Mouse (Mus musculus): ENCODE results near the gene Zfp984. TPM values are rescaled to one million over a fixed set of nuclear protein-coding genes. Genes with fewer than 3 reads are reported as not detected.
A peak's percentile ranks its signal among the peaks of the same experiment; 100 is the strongest.
"Not testable (repeated sequence)": the region's sequence is repeated elsewhere in the genome, so short reads cannot be mapped to it uniquely, and the experiment has no call there.

The Zfp984 gene
- polyA plus RNA-seq, 1 experiment from 2014 or later: 11.0 TPM

DNA sequence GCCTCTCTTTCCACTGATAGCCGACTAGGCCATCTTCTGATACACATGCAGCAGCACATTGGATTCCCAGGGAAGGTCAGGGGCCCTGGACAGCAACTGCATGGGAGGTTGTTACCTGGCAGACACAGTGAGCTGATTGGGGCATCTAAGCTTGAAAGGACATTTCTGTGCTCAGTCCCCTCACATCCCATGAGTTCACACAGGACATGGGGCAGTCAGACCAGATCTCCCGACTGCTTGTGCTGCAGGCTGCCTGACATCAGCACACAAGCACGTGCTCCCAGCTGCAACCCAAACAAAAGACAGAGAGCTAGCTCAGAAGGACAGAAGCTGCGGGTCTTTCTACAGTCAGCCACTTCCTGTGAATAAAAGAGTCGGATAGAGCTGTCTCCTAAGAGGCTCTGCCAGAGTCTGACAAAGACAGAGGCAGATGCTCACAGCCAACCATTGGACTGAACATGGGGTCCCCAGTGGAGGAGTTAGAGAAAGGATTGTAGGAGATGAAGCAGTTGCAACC lies 3.7 kb upstream of the Zfp984 start:
- no peaks in the 10 kb centered on the region for H3K36me3 ChIP-seq
- H3K27me3 ChIP-seq (replicated peaks): no peaks in the 10 kb centered on the region
- no peak overlapping the region for H3K4me2 ChIP-seq
- no peak overlapping the region for H3K27ac ChIP-seq (ENCODE audit: poor library complexity, severe bottlenecking)
- H3K4me1 ChIP-seq (replicated peaks): peaks cover 5% of the 10 kb centered on the region
- 41% methylated on average over 5 of the region's 5 CpGs for WGBS
- peaks cover 4% of the 10 kb centered on the region; the same call in 1 of the 2 replicates for H3K9me3 ChIP-seq (replicated peaks)
- no peak overlapping the region for H3K4me3 ChIP-seq
- H3K9ac ChIP-seq: no peak overlapping the region
- no peak for ATAC-seq (ENCODE audit: insufficient number of reproducible peaks, low FRiP score)

DNA sequence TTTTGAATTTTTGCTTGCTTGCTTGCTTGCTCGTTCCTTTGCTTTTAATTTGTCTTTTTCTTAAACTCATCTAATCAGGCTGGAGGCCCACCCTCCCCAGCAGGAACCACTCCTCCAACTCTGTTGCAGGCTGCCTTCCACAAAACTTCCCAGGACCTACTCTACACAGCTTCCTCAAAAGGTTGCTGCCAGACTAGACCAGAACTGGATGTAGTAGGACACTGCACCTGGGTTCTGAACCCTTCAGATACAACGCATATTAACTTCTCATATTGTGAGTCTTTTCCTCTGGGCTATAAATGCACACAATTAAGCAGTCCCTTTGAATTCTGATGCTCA lies 347 bp upstream of the Zfp984 start:
- H3K4me1 ChIP-seq (replicated peaks); H3K27ac ChIP-seq (ENCODE audit: poor library complexity, severe bottlenecking); H3K36me3 ChIP-seq; H3K9me3 ChIP-seq (replicated peaks); ATAC-seq (ENCODE audit: insufficient number of reproducible peaks, low FRiP score); H3K9ac ChIP-seq; H3K27me3 ChIP-seq (replicated peaks): not testable (repeated sequence)
- 42% methylated on average over 2 of the region's 2 CpGs for WGBS
- Histone ChIP-seq H3K4me2 (peak overlapping the region; percentile 72), H3K4me3 (peak overlapping the region; percentile 72)

DNA sequence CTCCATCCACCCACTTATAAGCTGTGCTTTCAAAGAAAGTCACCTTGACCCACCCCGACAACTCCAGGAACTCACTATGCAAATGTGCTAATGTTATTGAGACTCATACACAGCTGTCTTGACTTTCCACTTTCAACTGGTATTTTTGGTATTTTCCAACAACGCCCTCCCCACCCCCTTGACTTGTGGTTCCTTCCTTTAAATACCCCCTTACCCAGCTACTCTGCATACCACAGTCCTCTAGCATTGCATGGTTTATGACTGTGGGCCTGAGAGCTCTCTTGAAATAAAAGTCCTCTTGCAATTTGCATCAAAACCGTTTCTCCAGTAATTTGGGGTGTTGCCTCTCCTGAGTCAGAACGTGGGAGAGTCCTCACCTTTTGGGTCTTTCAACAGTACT lies 1.1 kb downstream of the Zfp984 start:
- peak overlapping the region; percentile 72 for H3K4me3 ChIP-seq
- not testable (repeated sequence) for H3K4me1 ChIP-seq (replicated peaks); H3K27me3 ChIP-seq (replicated peaks); H3K9ac ChIP-seq; ATAC-seq (ENCODE audit: insufficient number of reproducible peaks, low FRiP score); H3K9me3 ChIP-seq (replicated peaks); H3K27ac ChIP-seq (ENCODE audit: poor library complexity, severe bottlenecking)
- peaks cover 13% of the 10 kb centered on the region for H3K36me3 ChIP-seq
- H3K4me2 ChIP-seq: peak overlapping the region; percentile 72
- 64% methylated on average over 4 of the region's 4 CpGs for WGBS

DNA sequence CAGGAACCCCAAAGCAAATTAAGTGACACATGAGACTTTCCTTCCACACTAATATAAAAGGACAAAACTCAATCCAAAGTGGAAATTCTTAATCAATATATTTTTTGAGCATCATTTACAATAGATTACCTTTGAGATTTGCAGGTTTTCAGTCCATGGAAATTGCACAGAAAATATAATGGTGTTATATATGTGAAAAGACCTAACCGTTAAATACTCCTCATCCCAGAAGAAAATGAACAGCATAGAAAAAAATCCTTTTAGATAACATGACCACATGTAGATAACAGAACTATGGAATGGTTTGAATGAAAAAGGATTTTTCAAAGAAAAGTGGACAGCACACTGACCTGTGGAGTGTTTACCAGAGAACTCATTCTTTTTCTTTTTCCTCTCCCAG lies 14.3 kb downstream of the Zfp984 start:
- WGBS: 90% methylated on average over 1 of the region's 1 CpGs
- H3K4me2 ChIP-seq; H3K4me1 ChIP-seq (replicated peaks); ATAC-seq (ENCODE audit: insufficient number of reproducible peaks, low FRiP score); H3K9ac ChIP-seq; H3K27me3 ChIP-seq (replicated peaks); H3K9me3 ChIP-seq (replicated peaks); H3K27ac ChIP-seq (ENCODE audit: poor library complexity, severe bottlenecking); H3K4me3 ChIP-seq: not testable (repeated sequence)
- H3K36me3 ChIP-seq: peaks cover 29% of the 10 kb centered on the region

DNA sequence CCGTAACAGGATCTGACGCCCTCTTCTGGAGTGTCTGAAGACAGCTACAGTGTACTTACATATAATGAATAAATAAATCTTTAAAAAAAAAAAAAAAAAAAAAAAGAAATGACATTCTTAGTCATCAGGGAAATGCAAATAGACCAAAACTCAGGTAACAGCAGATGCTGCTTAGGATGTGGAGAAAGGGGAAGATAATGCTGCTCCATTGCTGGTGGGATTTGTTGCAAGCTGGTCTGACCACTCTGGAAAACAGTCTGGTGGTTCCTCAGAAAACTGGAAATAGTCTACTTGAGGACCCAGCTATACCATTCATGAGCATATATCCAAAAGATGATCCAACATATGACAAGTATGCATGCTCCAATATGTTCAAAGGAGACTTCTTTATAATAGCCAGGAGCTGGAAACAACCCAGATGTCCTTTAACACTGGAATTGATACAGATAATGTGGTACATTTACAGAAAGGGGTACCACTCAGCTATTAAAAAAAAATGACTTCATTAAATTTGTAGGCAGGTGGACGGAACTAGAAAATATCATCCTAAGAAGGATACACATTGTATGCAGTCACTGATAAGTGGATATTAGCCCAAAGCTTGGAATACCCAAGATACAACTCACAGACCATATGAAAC lies 15.4 kb downstream of the Zfp984 start:
- H3K4me1 ChIP-seq (replicated peaks); H3K4me3 ChIP-seq; H3K9me3 ChIP-seq (replicated peaks); ATAC-seq (ENCODE audit: insufficient number of reproducible peaks, low FRiP score); H3K9ac ChIP-seq; H3K27ac ChIP-seq (ENCODE audit: poor library complexity, severe bottlenecking); H3K4me2 ChIP-seq; H3K27me3 ChIP-seq (replicated peaks): not testable (repeated sequence)
- peaks cover 29% of the 10 kb centered on the region for H3K36me3 ChIP-seq
- 90% methylated on average over 2 of the region's 3 CpGs for WGBS

DNA sequence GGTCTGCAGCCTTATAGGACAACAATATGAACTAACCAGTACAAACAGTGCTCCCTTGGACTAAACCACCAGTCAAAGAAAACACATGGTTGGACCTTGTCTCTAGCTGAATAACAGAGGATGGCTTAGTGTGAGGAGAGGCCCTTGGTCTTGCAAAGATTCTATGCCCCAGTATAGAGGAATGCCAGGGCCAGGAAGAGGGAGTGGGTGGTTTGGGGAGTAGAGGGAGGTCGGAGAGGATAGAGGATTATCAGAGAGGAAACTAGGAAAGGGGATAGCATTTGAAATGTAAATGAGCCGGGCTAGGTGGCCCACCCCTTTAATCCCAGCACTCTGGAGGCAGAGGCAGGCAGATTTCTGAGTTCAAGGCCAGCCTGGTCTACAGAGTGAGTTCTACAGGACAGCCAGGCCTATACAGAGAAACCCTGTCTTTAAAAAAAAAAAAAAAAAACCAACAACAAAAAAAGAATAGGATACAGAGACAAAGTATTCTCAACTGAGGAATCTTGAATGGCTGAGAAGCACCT lies 16.1 kb downstream of the Zfp984 start:
- not testable (repeated sequence) for H3K9ac ChIP-seq; H3K9me3 ChIP-seq (replicated peaks); H3K4me3 ChIP-seq; H3K27me3 ChIP-seq (replicated peaks); H3K4me1 ChIP-seq (replicated peaks); H3K27ac ChIP-seq (ENCODE audit: poor library complexity, severe bottlenecking); ATAC-seq (ENCODE audit: insufficient number of reproducible peaks, low FRiP score); H3K4me2 ChIP-seq
- WGBS: 56% methylated on average over 2 of the region's 2 CpGs
- peaks cover 29% of the 10 kb centered on the region for H3K36me3 ChIP-seq

DNA sequence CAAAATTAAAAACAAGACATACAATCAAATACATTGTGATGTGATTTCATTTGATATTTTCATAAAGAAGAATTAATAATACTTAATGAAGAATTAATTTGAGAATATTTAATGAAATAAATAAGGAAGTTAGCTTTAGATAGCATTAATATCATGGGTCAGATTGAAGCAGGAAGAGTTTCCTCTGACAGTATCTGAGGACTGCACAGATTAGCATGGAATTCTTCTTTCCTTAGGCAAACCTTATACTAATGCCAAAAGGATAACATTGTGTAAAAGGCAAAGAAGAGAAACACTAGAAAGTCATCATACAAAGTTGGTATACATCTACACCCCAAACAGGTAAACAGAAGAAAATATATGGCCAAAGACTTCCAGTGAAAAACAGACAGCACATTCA lies 17.9 kb downstream of the Zfp984 start:
- H3K4me1 ChIP-seq (replicated peaks); H3K27ac ChIP-seq (ENCODE audit: poor library complexity, severe bottlenecking); H3K9ac ChIP-seq; ATAC-seq (ENCODE audit: insufficient number of reproducible peaks, low FRiP score); H3K4me3 ChIP-seq; H3K27me3 ChIP-seq (replicated peaks); H3K4me2 ChIP-seq: not testable (repeated sequence)
- H3K9me3 ChIP-seq (replicated peaks): peaks cover 12% of the 10 kb centered on the region
- H3K36me3 ChIP-seq: peaks cover 32% of the 10 kb centered on the region

DNA sequence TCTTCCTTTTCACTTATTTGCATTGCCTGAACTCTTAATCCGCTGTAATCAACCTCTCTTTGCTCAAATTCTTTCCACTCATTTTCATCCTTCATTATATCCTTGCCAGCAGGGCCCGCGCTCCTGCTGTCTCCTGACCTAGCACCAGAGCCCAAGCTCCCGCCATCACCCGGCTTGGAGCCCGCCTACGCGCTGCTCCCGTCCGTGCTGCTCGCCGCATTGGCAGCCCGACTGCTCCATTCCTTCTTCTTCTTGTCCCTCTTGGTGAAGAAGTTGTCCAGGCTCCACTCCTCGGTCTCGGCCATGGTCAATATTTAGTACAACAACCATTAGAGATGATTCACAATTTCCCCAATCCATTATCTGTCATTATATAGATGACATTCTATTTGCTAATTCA lies 63.3 kb downstream of the Zfp984 start:
- H3K27me3 ChIP-seq (replicated peaks); H3K9ac ChIP-seq; H3K9me3 ChIP-seq (replicated peaks); ATAC-seq (ENCODE audit: insufficient number of reproducible peaks, low FRiP score); H3K4me3 ChIP-seq; H3K27ac ChIP-seq (ENCODE audit: poor library complexity, severe bottlenecking); H3K36me3 ChIP-seq; H3K4me1 ChIP-seq (replicated peaks); H3K4me2 ChIP-seq: not testable (repeated sequence)
- 90% methylated on average over 14 of the region's 15 CpGs for WGBS

DNA sequence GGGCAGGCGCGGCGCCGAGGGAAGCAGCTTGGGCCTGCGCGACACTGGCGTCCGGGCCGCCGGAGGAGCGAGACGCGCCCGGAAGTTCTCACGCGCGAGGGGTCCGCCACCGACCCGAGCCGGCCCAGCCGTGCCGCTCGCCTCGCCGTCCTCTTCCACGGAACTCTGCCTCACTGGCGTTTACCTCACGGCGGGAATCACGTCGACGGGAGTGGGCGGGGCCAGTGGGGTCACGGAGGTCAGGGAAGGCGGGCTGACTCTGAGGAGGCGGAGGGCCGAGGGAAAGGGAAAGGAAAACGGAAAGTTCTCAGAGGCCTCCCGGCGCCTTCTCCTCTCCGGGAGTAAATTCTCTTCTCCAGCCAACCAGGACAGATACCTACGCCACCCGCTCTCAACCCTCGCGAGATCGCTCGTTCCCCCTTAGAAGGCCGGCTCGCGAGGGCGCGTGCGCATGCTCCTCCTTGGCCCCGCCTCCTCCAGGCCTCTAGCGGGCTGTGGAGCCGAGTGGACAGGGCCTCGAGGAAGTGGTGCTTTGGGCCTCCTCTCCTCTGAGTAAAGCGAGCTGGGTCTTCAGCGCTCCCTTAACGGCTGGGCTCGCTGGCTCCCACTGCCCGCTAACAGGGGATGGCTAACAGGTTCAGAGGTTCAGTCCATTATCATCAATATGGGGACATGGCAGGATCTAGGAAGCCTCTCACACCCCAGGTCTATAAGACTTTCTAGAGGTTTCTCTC lies 70.8 kb downstream of the Zfp984 start:
- not testable (repeated sequence) for H3K27me3 ChIP-seq (replicated peaks); H3K4me1 ChIP-seq (replicated peaks); ATAC-seq (ENCODE audit: insufficient number of reproducible peaks, low FRiP score); H3K36me3 ChIP-seq; H3K9me3 ChIP-seq (replicated peaks); H3K27ac ChIP-seq (ENCODE audit: poor library complexity, severe bottlenecking)
- peak overlapping the region; percentile 52 for H3K9ac ChIP-seq
- peak overlapping the region; percentile 68 for H3K4me2 ChIP-seq
- 25% methylated on average over 63 of the region's 63 CpGs for WGBS
- peak overlapping the region; percentile 48 for H3K4me3 ChIP-seq
